Mouse (Mus musculus): Measurements from ENCODE around the gene Gm17490.

DNA sequence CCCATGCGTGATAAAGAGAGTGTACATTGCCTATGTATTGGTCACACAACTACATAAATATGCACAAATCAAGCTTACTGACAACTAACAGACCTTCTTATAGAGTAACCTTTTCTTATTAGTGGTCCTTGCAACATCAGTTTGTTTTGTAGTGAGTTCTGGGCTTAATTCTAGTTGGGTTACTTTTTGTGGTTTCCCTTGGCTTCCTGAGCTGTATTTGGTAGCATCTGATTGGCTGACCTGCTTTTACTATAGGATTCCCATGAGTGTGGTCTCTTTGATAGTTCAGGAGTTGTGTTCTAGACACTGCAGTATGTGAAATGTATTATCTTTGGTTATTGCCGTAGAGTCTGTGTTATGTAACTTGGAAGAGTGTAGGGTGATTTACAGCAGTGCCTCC, 31.5 kb upstream of the Gm17490 start:
- TF ChIP-seq CTCF (IDR thresholded peaks at IDR 0.05; ENCODE audit: low read depth) (no peak), EP300 (IDR thresholded peaks at IDR 0.05; ENCODE audit: low read depth) (no peak)

Data from liver, postnatal 0 days (tissue).